Mouse (Mus musculus) erythroid progenitor cell, adult 5-6 weeks (primary cell): ENCODE results near the gene Mat2b. TPM values are rescaled to one million over a fixed set of nuclear protein-coding genes. Genes with fewer than 3 reads are reported as not detected.

Source experiments
- ATAC-seq: replicated peaks from 2 replicates; pipeline ENCODE4 v1.8.0; 2016; ENCODE audit warnings: moderate number of reproducible peaks, mild to moderate bottlenecking, moderate TSS enrichment, inconsistent platforms; ENCODE audit not compliant: poor library complexity, low FRiP score, severe bottlenecking
- total RNA-seq, 2 experiments: library from RNA; stranded (forward) in 1 of 2; stranded (reverse) in 1 of 2; fragments of 150-400 nt in 1 of 2; fragments of 186-747, 209-891 nt in 1 of 2; gene quantifications; 2 replicates each; pipeline versions ENCODE4 v1.2.3 to v1.2.4; 2015 to 2017; ENCODE audit warnings: low replicate concordance in 2 of 2

Mat2b gene
- total RNA-seq, 2 experiments from 2014 or later: 42.7 to 50.7 TPM

GRCm38 (mm10) chr11:40677169-40677568, 17.8 kb downstream of the Mat2b start:
- no peak for ATAC-seq

GRCm38 (mm10) chr11:40675014-40675730, 19.8 kb downstream of the Mat2b start:
- ATAC-seq: no peak

GRCm38 (mm10) chr11:40649726-40650445, 45.1 kb downstream of the Mat2b start:
- no peak for ATAC-seq

- ATAC-seq: no peak
These were observed 47.8 kb downstream of the Mat2b start for GRCm38 (mm10) chr11:40647246-40647645.

Other genes with a start within 250 kb of the Mat2b start
- gene Hmmr, start 38.2 kb upstream of the Mat2b start, total RNA-seq (2015; ENCODE audit: low replicate concordance): 302 and 312 TPM in 2 replicates
- gene Hmmr, start 38.2 kb upstream of the Mat2b start, total RNA-seq (2017; ENCODE audit: low replicate concordance): 397 and 477 TPM in 2 replicates
- gene Nudcd2, start 38.5 kb upstream of the Mat2b start, total RNA-seq (2015; ENCODE audit: low replicate concordance): 59.5 and 60.5 TPM in 2 replicates
- gene Nudcd2, start 38.5 kb upstream of the Mat2b start, total RNA-seq (2017; ENCODE audit: low replicate concordance): 97.0 and 126 TPM in 2 replicates
- 32.4 and 36.0 TPM in 2 replicates for gene Ccng1, start 60.1 kb upstream of the Mat2b start, total RNA-seq (2015; ENCODE audit: low replicate concordance)
- 14.5 and 16.3 TPM in 2 replicates for gene Ccng1, start 60.1 kb upstream of the Mat2b start, total RNA-seq (2017; ENCODE audit: low replicate concordance)